Mouse (Mus musculus): Measurements from ENCODE around the gene Suox.
"Not testable (repeated sequence)": the region's sequence is repeated elsewhere in the genome, so short reads cannot be mapped to it uniquely, and the experiment has no call there.

Suox gene

GRCm38 (mm10) chr10:128626311-128627310, 47.3 kb downstream of the Suox start, which contains the start of gene Rps26:
TSS of gene Rps26 (minus strand) at chr10:128626747.
- peak; percentile 92 for DNase-seq

- no peak for DNase-seq
These were observed 48.5 kb downstream of the Suox start for GRCm38 (mm10) chr10:128625287-128625894.

- DNase-seq = not testable (repeated sequence)
These were observed 50.7 kb downstream of the Suox start for GRCm38 (mm10) chr10:128623106-128623613.

GRCm38 (mm10) chr10:128622702-128623101, 51.2 kb downstream of the Suox start:
- DNase-seq = no peak

GRCm38 (mm10) chr10:128621986-128622520, 51.8 kb downstream of the Suox start:
- no peak for DNase-seq

- no peak for DNase-seq
These were observed 53.6 kb downstream of the Suox start for GRCm38 (mm10) chr10:128620241-128620640.
